In the genomic region with DNA sequence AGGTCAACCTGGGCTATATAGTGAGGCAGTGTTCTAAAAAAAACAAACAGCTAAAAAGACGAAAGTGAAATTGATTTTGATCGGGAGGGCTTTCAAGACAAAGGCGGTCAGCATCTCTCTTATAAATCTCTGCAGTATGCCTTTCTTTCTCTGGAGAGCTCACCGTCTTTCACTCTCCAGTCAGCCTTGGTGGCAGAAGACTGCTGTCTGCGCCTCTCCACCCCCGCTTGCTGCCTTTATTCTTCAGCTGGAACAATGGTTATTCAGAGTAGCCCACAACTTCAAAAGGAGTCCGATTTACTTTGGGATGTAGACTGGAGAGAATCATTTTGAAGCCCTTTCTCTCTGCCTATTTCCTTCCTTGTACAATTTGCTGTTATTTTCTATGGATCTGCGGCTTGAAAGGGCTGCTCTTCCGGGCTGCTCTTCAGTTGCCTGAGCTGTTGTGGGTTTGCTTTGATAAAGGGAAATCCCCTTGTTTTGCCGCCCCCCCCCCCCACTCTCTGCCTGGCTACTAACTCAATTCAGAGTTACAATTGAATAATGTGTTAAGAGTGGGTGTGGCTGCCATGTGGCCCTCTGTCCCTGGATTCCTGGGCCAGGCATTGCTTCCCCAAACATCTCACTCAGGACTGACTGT, we compare ENCODE assay signal across 17 mouse cellular contexts.
DNase-seq lines count a peak whose midpoint lies in the region; ATAC-seq and TF ChIP-seq lines count a peak whose summit lies in the region.
"Had no signal": no experiment of that assay in that cellular context is flagged by ENCODE, and none has a peak within 500 bp of the region (broad histone marks: within the 10 kb centered on the region; RNA-seq: fewer than 3 reads in every experiment).

No protein-coding gene starts in this region.

- 35% methylated on average over 10 of the region's 10 CpGs for WGBS in hindbrain, embryonic 10.5 days
- WGBS in hindbrain, embryonic 11.5 days: 33% methylated on average over 10 of the region's 10 CpGs
- 19% methylated on average over 10 of the region's 10 CpGs for WGBS in kidney, adult 2 months

- TF ChIP-seq POLR2A in kidney, adult 2 months (IDR thresholded peaks at IDR 0.05; ENCODE audit: low read depth, low read length): no peak

- H3K9me3 ChIP-seq in hindbrain, embryonic 10.5 days: no peaks in the 10 kb centered on the region
- no peaks in the 10 kb centered on the region for H3K9me3 ChIP-seq in hindbrain, embryonic 11.5 days (ENCODE audit: control insufficient read depth, low read length)
- H3K9me3 ChIP-seq: kidney, embryonic 15.5 days; liver, embryonic 15.5 days had no signal

- no peak overlapping the region for H3K4me2 ChIP-seq in hindbrain, embryonic 11.5 days (replicated peaks; ENCODE audit: low read depth, low read length)
- H3K4me2 ChIP-seq: kidney, embryonic 15.5 days; liver, embryonic 15.5 days had no signal

- 0 out of 2 replicates have a peak, but pooled peaks cover 4% of the 10 kb centered on the region for H3K4me1 ChIP-seq in hindbrain, embryonic 10.5 days (replicated peaks)
- no peaks in the 10 kb centered on the region for H3K4me1 ChIP-seq in hindbrain, embryonic 11.5 days (replicated peaks; ENCODE audit: control insufficient read depth, insufficient read depth, low read length)
- H3K4me1 ChIP-seq in kidney, adult 2 months (ENCODE audit: control insufficient read depth, insufficient read depth, low read length): no peaks in the 10 kb centered on the region
- H3K4me1 ChIP-seq: kidney, embryonic 15.5 days; liver, embryonic 15.5 days had no signal

- TF ChIP-seq CTCF in kidney, adult 2 months (conservative IDR thresholded peaks at IDR 0.05; ENCODE audit: insufficient read depth, insufficient read length, low read depth, low read length): no peak

- H3K27me3 ChIP-seq in hindbrain, embryonic 10.5 days (ENCODE audit: insufficient read depth, poor library complexity, severe bottlenecking): peaks cover 50% of the 10 kb centered on the region
- peaks cover 2% of the 10 kb centered on the region; the same call in 1 of the 2 replicates for H3K27me3 ChIP-seq in hindbrain, embryonic 11.5 days (ENCODE audit: control insufficient read depth, insufficient read depth, low read length)
- no peaks in the 10 kb centered on the region for H3K27me3 ChIP-seq in kidney, adult 2 months (replicated peaks; ENCODE audit: control insufficient read depth, insufficient read depth, low read length)

- ATAC-seq in hindbrain, embryonic 11.5 days (ENCODE audit: low FRiP score): no peak
- 0 out of 2 replicates have a peak, but pooled peaks have one; percentile 37 for ATAC-seq in megakaryocyte-erythroid progenitor cell, adult 5-6 weeks (replicated peaks; ENCODE audit: low FRiP score, low TSS enrichment, poor library complexity, severe bottlenecking)

- H3K36me3 ChIP-seq in hindbrain, embryonic 10.5 days: no peaks in the 10 kb centered on the region
- H3K36me3 ChIP-seq in hindbrain, embryonic 11.5 days (ENCODE audit: control insufficient read depth, insufficient read depth, low read length): no peaks in the 10 kb centered on the region
- no peaks in the 10 kb centered on the region for H3K36me3 ChIP-seq in kidney, adult 2 months (ENCODE audit: control insufficient read depth, insufficient read depth, low read length)
- H3K36me3 ChIP-seq: kidney, embryonic 15.5 days; liver, embryonic 15.5 days had no signal

- H3K4me3 ChIP-seq in hindbrain, embryonic 10.5 days: no peak overlapping the region
- H3K4me3 ChIP-seq in hindbrain, embryonic 11.5 days (ENCODE audit: low read depth, low read length): no peak overlapping the region
- no peak overlapping the region for H3K4me3 ChIP-seq in kidney, adult 2 months (ENCODE audit: insufficient read depth, low read depth, low read length)
- H3K4me3 ChIP-seq: kidney, embryonic 15.5 days; liver, embryonic 15.5 days had no signal

- peak; percentile 13 for DNase-seq in hindbrain, embryonic 10.5 days (ENCODE audit: low spot score)
- no peak for DNase-seq in hindbrain, embryonic 11.5 days (ENCODE audit: low spot score)
- peak; percentile 46 for DNase-seq in CD4-positive, CD25-positive, alpha-beta regulatory T cell, adult 2 months (ENCODE audit: low read depth, low spot score)
- DNase-seq in ZHBTc4 (ENCODE audit: low read depth, low spot score): peak; percentile 46
- no peak for DNase-seq in urinary bladder, postnatal 14 days (ENCODE audit: low spot score)
- no peak for DNase-seq in kidney, adult 2 months
- DNase-seq: adrenal gland, postnatal 14 days; cerebellum, adult 11 months; heart, adult 11 months; heart, postnatal 4 days; left cerebral cortex, postnatal 4 days; retina, postnatal 1 day; thymus, adult 2 months had no signal

- H3K27ac ChIP-seq in hindbrain, embryonic 10.5 days: no peak overlapping the region
- H3K27ac ChIP-seq in hindbrain, embryonic 11.5 days (ENCODE audit: low read depth, low read length): no peak overlapping the region
- no peak overlapping the region for H3K27ac ChIP-seq in kidney, adult 2 months (ENCODE audit: insufficient read depth, low read depth, low read length)
- H3K27ac ChIP-seq: kidney, embryonic 15.5 days; liver, embryonic 15.5 days; macrophage had no signal

- no peak overlapping the region for H3K9ac ChIP-seq in hindbrain, embryonic 11.5 days (ENCODE audit: low read depth, low read length)
- H3K9ac ChIP-seq: kidney, embryonic 15.5 days; liver, embryonic 15.5 days had no signal

Comparison
In these comparisons a context has a peak if more than half of its experiments do, and no peak if none do; other contexts are left out.
1. DNase-seq: peak in hindbrain, embryonic 10.5 days (single experiment), CD4-positive, CD25-positive, alpha-beta regulatory T cell, adult 2 months (single experiment) and ZHBTc4 (single experiment); none in hindbrain, embryonic 11.5 days (single experiment), urinary bladder, postnatal 14 days (single experiment) and kidney, adult 2 months (single experiment).